Mouse (Mus musculus): ENCODE measurements around the gene Trpv3. TPM values are rescaled to one million over a fixed set of nuclear protein-coding genes. Genes with fewer than 3 reads are reported as not detected.
A peak's percentile ranks its signal among the peaks of the same experiment; 100 is the strongest.
"Not testable (repeated sequence)": the region's sequence is repeated elsewhere in the genome, so short reads cannot be mapped to it uniquely, and the experiment has no call there.

Gene Trpv3
- polyA plus RNA-seq, 1 experiment: under 0.01 TPM

DNA sequence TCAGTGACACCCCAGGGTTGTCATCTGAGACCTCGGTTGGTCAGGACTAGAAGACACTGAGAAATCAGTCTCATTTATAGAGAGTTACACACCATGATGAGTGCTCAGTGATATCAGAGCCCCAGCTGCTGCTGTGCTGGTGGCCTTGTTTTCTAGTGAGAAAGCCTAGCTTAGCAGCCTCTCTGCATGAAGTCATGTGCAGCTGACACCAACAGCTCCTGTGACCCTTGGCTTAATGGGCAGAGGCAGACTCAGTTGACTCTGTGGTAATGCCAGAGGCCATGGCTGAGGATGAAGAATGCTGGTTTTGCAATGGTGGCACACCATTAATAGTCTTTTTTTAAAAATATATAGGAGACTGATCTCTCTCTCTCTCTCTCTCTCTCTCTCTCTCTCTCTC is 22.4 kb downstream of the Trpv3 start:
- Histone ChIP-seq H3K79me2 (ENCODE audit: control insufficient read depth, insufficient read depth) (no peaks in the 10 kb centered on the region), H3K27me3 (ENCODE audit: control insufficient read depth, insufficient read depth, insufficient read length) (no peaks in the 10 kb centered on the region), H3K4me3 (ENCODE audit: insufficient read depth, poor library complexity, severe bottlenecking) (no peak overlapping the region), H3ac (ENCODE audit: control insufficient read depth, insufficient read length, low read depth) (no peak overlapping the region), H3K79me3 (ENCODE audit: low read depth) (no peaks in the 10 kb centered on the region), H3K36me3 (ENCODE audit: control insufficient read depth, insufficient read depth) (no peaks in the 10 kb centered on the region)
- TF ChIP-seq CTCF (IDR thresholded peaks at IDR 0.05; ENCODE audit: control insufficient read depth, insufficient read depth, insufficient read length): no peak
- TF ChIP-seq FOSL1 (IDR thresholded peaks at IDR 0.05; ENCODE audit: insufficient read depth, low read length, poor library complexity, severe bottlenecking): no peak
- TF ChIP-seq MAX (IDR thresholded peaks at IDR 0.05): no peak
- no peak for TF ChIP-seq MYOG (IDR thresholded peaks at IDR 0.05; ENCODE audit: control insufficient read depth, extremely low read depth, insufficient read length)
- no peak for TF ChIP-seq CEBPB (IDR thresholded peaks at IDR 0.05; ENCODE audit: low read depth)
- no peak for TF ChIP-seq USF1 (IDR thresholded peaks at IDR 0.05; ENCODE audit: low read depth)
- TF ChIP-seq MYOD1 (IDR thresholded peaks at IDR 0.05; ENCODE audit: control insufficient read depth, insufficient read length, low read depth): no peak

DNA sequence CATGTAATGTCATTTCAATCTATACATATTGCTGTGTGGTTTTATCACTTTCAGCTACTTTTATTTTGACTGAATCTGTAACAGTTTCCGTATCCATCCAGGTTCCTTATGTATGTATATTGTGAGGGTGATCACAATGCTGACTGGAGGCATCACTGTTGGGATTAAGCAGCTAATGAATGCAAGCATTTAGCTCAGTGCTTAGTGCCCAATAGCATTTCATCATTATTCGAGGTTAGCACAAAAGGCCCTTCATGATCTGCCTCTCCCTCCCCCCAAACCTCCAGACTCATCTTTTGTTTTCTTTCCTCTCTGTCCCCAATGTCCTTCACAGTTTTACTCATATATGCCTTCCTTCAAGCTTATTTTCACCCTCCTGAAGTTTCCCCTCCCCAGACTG is 35.9 kb downstream of the Trpv3 start:
- no peaks in the 10 kb centered on the region for H3K79me3 ChIP-seq (ENCODE audit: low read depth)
- TF ChIP-seq FOSL1 (IDR thresholded peaks at IDR 0.05; ENCODE audit: insufficient read depth, low read length, poor library complexity, severe bottlenecking): no peak
- no peak for TF ChIP-seq MYOG (IDR thresholded peaks at IDR 0.05; ENCODE audit: control insufficient read depth, extremely low read depth, insufficient read length)
- TF ChIP-seq CTCF (IDR thresholded peaks at IDR 0.05; ENCODE audit: control insufficient read depth, insufficient read depth, insufficient read length): no peak
- no peak for TF ChIP-seq MYOD1 (IDR thresholded peaks at IDR 0.05; ENCODE audit: control insufficient read depth, insufficient read length, low read depth)
- no peak for TF ChIP-seq USF1 (IDR thresholded peaks at IDR 0.05; ENCODE audit: low read depth)
- no peak for TF ChIP-seq MAX (IDR thresholded peaks at IDR 0.05)
- no peak for TF ChIP-seq CEBPB (IDR thresholded peaks at IDR 0.05; ENCODE audit: low read depth)

DNA sequence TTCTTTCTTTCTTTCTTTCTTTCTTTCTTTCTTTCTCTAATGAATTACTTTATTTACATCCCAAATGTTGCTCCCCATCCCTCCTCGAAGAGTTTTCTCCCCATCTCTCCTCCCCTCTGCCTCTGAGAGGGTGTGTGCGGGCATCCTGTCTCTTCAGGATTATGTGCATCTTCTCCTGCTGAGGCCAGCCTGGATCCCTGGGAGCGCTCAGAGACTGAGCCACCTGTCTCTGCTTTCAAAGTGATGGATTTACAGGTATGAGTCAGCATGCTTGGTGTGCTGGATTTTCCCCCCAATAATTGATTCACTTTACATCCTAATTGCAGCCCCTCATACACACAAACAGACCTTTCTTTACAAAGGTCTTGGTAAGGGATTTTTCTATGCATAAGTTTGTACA is 48.8 kb downstream of the Trpv3 start:
- Histone ChIP-seq H3K36me3 (ENCODE audit: control insufficient read depth, insufficient read depth) (no peaks in the 10 kb centered on the region), H3K4me3 (ENCODE audit: insufficient read depth, poor library complexity, severe bottlenecking) (no peak overlapping the region), H3ac (ENCODE audit: control insufficient read depth, insufficient read length, low read depth) (no peak overlapping the region), H3K79me3 (ENCODE audit: low read depth) (no peaks in the 10 kb centered on the region), H3K27me3 (ENCODE audit: control insufficient read depth, insufficient read depth, insufficient read length) (no peaks in the 10 kb centered on the region), H3K79me2 (ENCODE audit: control insufficient read depth, insufficient read depth) (no peaks in the 10 kb centered on the region)
- TF ChIP-seq MYOD1 (IDR thresholded peaks at IDR 0.05; ENCODE audit: control insufficient read depth, insufficient read length, low read depth): peak; percentile 21
- no peak for TF ChIP-seq CEBPB (IDR thresholded peaks at IDR 0.05; ENCODE audit: low read depth)
- TF ChIP-seq MYOG (IDR thresholded peaks at IDR 0.05; ENCODE audit: control insufficient read depth, extremely low read depth, insufficient read length): no peak
- no peak for TF ChIP-seq CTCF (IDR thresholded peaks at IDR 0.05; ENCODE audit: control insufficient read depth, insufficient read depth, insufficient read length)
- no peak for TF ChIP-seq USF1 (IDR thresholded peaks at IDR 0.05; ENCODE audit: low read depth)
- TF ChIP-seq MAX (IDR thresholded peaks at IDR 0.05): no peak
- TF ChIP-seq FOSL1 (IDR thresholded peaks at IDR 0.05; ENCODE audit: insufficient read depth, low read length, poor library complexity, severe bottlenecking): no peak

More for the DNA sequence above, 35.9 kb downstream of the Trpv3 start:
- Histone ChIP-seq H3K79me2 (ENCODE audit: control insufficient read depth, insufficient read depth) (no peaks in the 10 kb centered on the region), H3K4me3 (ENCODE audit: insufficient read depth, poor library complexity, severe bottlenecking) (no peak overlapping the region), H3K36me3 (ENCODE audit: control insufficient read depth, insufficient read depth) (no peaks in the 10 kb centered on the region), H3K27me3 (ENCODE audit: control insufficient read depth, insufficient read depth, insufficient read length) (no peaks in the 10 kb centered on the region), H3ac (ENCODE audit: control insufficient read depth, insufficient read length, low read depth) (no peak overlapping the region)

DNA sequence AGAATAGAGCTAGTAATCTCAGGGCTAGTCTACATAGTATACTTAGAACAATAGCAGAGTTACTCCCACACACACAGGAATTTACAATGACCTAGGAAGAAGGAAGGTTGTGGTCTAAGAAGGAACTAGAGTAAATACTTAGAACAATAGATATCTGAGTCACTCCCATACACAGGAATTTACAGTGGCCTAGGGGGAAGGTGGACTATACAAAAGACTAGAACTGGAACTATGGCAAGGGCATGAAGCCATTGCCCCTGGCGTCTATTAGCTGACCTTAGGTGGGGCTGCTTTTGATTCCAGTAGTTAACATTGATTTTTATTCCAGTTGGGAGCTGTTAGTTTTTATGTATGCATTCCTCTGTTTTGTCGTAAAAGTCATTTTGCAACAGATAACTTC is 51.4 kb downstream of the Trpv3 start:
- H3ac ChIP-seq (ENCODE audit: control insufficient read depth, insufficient read length, low read depth); H3K27me3 ChIP-seq (ENCODE audit: control insufficient read depth, insufficient read depth, insufficient read length); H3K79me2 ChIP-seq (ENCODE audit: control insufficient read depth, insufficient read depth); H3K4me3 ChIP-seq (ENCODE audit: insufficient read depth, poor library complexity, severe bottlenecking); H3K36me3 ChIP-seq (ENCODE audit: control insufficient read depth, insufficient read depth); H3K79me3 ChIP-seq (ENCODE audit: low read depth): not testable (repeated sequence)

DNA sequence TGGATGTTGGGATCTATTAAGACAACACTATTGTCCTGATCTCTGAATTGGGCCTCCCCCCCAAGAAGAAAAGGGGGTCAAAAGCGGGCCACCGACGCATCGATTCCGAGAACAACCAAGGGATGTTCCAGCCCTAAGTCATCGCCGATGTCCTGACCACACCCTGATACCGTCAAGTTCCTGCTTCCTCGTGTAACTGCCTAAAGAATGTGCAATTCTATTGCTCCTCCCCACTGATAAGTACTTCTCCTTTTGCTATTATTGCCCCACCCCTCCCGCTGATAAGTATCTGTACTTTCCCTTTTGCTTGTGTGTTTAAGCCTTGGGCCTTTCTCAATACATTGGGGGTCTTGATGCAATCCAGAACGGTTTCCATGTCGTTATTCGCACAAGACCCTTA is 53.9 kb downstream of the Trpv3 start:
- H3K79me3 ChIP-seq (ENCODE audit: low read depth); H3ac ChIP-seq (ENCODE audit: control insufficient read depth, insufficient read length, low read depth); H3K36me3 ChIP-seq (ENCODE audit: control insufficient read depth, insufficient read depth): not testable (repeated sequence)

DNA sequence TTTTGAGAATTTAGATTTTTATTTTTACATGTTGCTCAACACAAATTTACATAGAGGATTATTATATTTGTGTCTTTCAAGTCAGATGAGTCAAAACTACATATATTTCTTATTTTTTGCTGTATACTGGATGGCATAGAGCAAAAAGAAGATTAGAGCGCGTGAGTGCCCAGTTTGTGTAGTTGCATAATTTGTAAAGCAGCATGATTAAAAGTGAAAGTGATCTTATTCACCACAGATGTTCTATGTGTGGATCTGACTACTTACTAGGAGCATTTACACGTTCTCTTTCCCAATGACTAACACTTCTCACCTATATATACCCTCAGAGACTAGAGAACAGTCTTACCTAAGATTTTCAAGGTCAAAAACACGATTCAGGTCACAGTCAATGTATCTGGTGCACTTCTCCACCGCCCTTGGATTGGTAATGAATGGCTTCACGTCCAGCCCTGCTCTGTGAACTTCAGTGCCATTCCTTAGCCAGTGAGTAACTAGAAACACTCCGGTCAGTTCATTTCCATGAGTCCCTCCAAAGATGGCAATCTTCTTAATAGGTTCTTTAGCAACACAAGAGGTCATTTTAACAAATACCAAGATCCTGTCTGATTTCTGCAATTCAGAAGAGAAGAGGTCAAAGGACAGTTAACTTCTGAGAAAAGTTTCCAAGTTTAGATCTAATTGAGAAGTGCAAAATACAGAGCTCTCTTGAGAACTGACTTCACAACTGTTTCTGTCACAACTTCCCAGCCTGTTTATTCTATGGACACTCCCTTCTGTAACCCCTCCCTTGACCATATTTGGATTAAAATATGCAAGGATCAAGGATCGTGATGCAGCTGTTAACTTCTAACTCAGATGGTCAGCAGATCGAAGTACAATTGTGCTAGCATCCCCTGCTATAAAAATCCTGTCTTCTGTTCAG is 57.0 kb downstream of the Trpv3 start:
- Histone ChIP-seq H3K36me3 (ENCODE audit: control insufficient read depth, insufficient read depth) (no peaks in the 10 kb centered on the region), H3K79me2 (ENCODE audit: control insufficient read depth, insufficient read depth) (no peaks in the 10 kb centered on the region), H3ac (ENCODE audit: control insufficient read depth, insufficient read length, low read depth) (no peak overlapping the region), H3K79me3 (ENCODE audit: low read depth) (no peaks in the 10 kb centered on the region), H3K4me3 (ENCODE audit: insufficient read depth, poor library complexity, severe bottlenecking) (no peak overlapping the region), H3K27me3 (ENCODE audit: control insufficient read depth, insufficient read depth, insufficient read length) (no peaks in the 10 kb centered on the region)
- TF ChIP-seq CEBPB (IDR thresholded peaks at IDR 0.05; ENCODE audit: low read depth): peak; percentile 6
- no peak for TF ChIP-seq USF1 (IDR thresholded peaks at IDR 0.05; ENCODE audit: low read depth)

More for the DNA sequence above, 53.9 kb downstream of the Trpv3 start:
- not testable (repeated sequence) for H3K27me3 ChIP-seq (ENCODE audit: control insufficient read depth, insufficient read depth, insufficient read length); H3K4me3 ChIP-seq (ENCODE audit: insufficient read depth, poor library complexity, severe bottlenecking); H3K79me2 ChIP-seq (ENCODE audit: control insufficient read depth, insufficient read depth)
